Mouse (Mus musculus): ENCODE data around the gene Pfkm. TPM values are rescaled to one million over a fixed set of nuclear protein-coding genes. Genes with fewer than 3 reads are reported as not detected.

Gene Pfkm
- total and polyA plus RNA-seq, 2 experiments from 2014 or later, result 89.9 to 102 TPM

DNA sequence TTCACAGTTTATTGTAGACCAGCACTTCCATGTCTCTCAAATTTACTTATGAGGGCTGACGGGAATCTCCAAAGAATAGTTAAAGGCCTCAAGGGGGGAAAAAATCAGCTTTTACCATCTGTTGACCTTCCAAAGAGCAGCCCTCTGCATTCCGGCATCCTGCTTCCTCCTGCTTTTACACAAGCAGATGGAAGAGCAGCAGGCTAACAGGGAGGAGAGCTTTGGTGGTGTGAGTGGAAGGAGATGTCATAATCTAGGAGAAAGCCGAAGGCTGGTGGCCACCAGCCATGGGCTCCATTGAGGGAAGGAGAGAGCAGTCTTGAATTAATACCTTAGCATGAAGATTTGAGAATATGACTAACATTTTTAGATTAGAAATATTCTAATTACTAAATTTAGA is 56.0 kb downstream of the Pfkm start:
- no peak for ATAC-seq (ENCODE audit: low FRiP score)
- peaks cover 7% of the 10 kb centered on the region; the same call in 1 of the 2 replicates for H3K4me1 ChIP-seq (ENCODE audit: insufficient read depth, low read length)
- H3K4me2 ChIP-seq (ENCODE audit: low read depth, low read length, poor library complexity, severe bottlenecking), result no peak overlapping the region
- no peaks in the 10 kb centered on the region for H3K9me3 ChIP-seq (ENCODE audit: low read length)
- H3K4me3 ChIP-seq (ENCODE audit: low read depth, low read length), result no peak overlapping the region
- DNase-seq (ENCODE audit: low spot score), result no peak
- H3K27me3 ChIP-seq (ENCODE audit: insufficient read depth, low read length), result no peaks in the 10 kb centered on the region
- no peak for TF ChIP-seq CTCF (IDR thresholded peaks at IDR 0.05)
- no peak overlapping the region for H3K27ac ChIP-seq (ENCODE audit: low read depth, low read length)
- no peaks in the 10 kb centered on the region for H3K36me3 ChIP-seq (ENCODE audit: insufficient read depth, low read length)
- no peak overlapping the region for H3K9ac ChIP-seq (replicated peaks; ENCODE audit: low read length, poor library complexity, severe bottlenecking)
- WGBS, result 84% methylated on average over 3 of the region's 3 CpGs

DNA sequence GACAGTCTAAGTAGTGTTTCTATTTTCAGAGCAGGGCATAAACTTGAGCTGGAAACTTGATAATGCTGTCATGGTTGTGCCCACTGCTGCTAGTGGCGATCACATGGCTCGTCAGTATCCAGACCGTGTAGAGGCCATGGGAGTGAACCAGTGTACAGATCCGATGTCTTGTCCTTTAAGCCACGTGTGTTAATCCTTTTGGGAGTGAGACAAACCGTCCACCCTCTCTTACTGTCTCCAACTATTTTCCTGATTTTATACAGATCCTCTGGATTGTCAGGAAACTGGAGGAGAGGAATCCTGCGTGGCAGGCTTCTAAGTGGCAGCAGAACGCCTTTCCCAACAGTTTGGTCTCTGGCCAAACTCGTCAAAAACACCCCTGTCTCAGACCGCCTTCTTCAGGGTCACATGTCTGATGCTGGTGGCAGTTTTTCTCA is 56.8 kb downstream of the Pfkm start:
- no peak overlapping the region for H3K9ac ChIP-seq (replicated peaks; ENCODE audit: low read length, poor library complexity, severe bottlenecking)
- no peak for TF ChIP-seq CTCF (IDR thresholded peaks at IDR 0.05)
- no peak overlapping the region for H3K4me3 ChIP-seq (ENCODE audit: low read depth, low read length)
- no peaks in the 10 kb centered on the region for H3K9me3 ChIP-seq (ENCODE audit: low read length)
- H3K4me2 ChIP-seq (ENCODE audit: low read depth, low read length, poor library complexity, severe bottlenecking), result no peak overlapping the region
- ATAC-seq (ENCODE audit: low FRiP score) (no peak), DNase-seq (ENCODE audit: low spot score) (no peak)
- no peaks in the 10 kb centered on the region for H3K27me3 ChIP-seq (ENCODE audit: insufficient read depth, low read length)
- H3K36me3 ChIP-seq (ENCODE audit: insufficient read depth, low read length), result no peaks in the 10 kb centered on the region
- H3K4me1 ChIP-seq (ENCODE audit: insufficient read depth, low read length), result peaks cover 7% of the 10 kb centered on the region; the same call in 1 of the 2 replicates
- no peak overlapping the region for H3K27ac ChIP-seq (ENCODE audit: low read depth, low read length)
- WGBS, result 76% methylated on average over 10 of the region's 10 CpGs

DNA sequence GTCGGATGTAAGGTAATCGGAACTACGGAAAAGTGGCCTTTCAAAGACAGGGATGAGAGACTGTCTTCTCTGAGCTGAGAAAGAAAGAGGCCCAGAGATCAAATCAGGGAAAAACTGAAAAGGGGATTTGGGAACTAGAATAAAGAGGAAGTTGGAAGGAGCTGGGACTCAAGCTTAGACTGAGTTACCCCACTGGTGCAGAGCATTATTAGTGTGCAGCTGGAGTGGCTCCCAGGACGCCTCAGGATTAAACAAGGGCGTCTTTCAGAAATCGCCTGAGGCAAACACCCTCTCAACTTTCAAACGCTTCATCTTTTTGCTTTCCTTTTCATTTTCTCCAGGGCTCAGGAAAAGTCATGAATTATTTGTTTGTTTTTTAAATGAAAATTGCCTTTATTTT is 60.5 kb downstream of the Pfkm start:
- no peak overlapping the region for H3K4me3 ChIP-seq (ENCODE audit: low read depth, low read length)
- no peaks in the 10 kb centered on the region for H3K36me3 ChIP-seq (ENCODE audit: insufficient read depth, low read length)
- H3K27ac ChIP-seq (ENCODE audit: low read depth, low read length), result 0 out of 2 replicates have a peak overlapping the region, but pooled peaks have one; percentile 18
- H3K27me3 ChIP-seq (ENCODE audit: insufficient read depth, low read length), result no peaks in the 10 kb centered on the region
- H3K4me1 ChIP-seq (ENCODE audit: insufficient read depth, low read length), result no peaks in the 10 kb centered on the region
- ATAC-seq (ENCODE audit: low FRiP score) (no peak), DNase-seq (ENCODE audit: low spot score) (no peak)
- 51% methylated on average over 7 of the region's 7 CpGs for WGBS
- no peak overlapping the region for H3K9ac ChIP-seq (replicated peaks; ENCODE audit: low read length, poor library complexity, severe bottlenecking)
- H3K4me2 ChIP-seq (ENCODE audit: low read depth, low read length, poor library complexity, severe bottlenecking), result no peak overlapping the region
- TF ChIP-seq CTCF (IDR thresholded peaks at IDR 0.05), result no peak
- H3K9me3 ChIP-seq (ENCODE audit: low read length), result no peaks in the 10 kb centered on the region

GRCm38 (mm10) chr15:98153625-98154024 is 61.2 kb downstream of the Pfkm start:
- H3K4me3 ChIP-seq (ENCODE audit: low read depth, low read length), result no peak overlapping the region
- no peaks in the 10 kb centered on the region for H3K27me3 ChIP-seq (ENCODE audit: insufficient read depth, low read length)
- peak; percentile 72 for TF ChIP-seq CTCF (IDR thresholded peaks at IDR 0.05)
- WGBS, result 27% methylated on average over 3 of the region's 3 CpGs
- DNase-seq (ENCODE audit: low spot score) (peak; percentile 82), ATAC-seq (ENCODE audit: low FRiP score) (no peak)
- H3K4me1 ChIP-seq (ENCODE audit: insufficient read depth, low read length), result no peaks in the 10 kb centered on the region
- no peak overlapping the region for H3K4me2 ChIP-seq (ENCODE audit: low read depth, low read length, poor library complexity, severe bottlenecking)
- no peaks in the 10 kb centered on the region for H3K36me3 ChIP-seq (ENCODE audit: insufficient read depth, low read length)
- H3K27ac ChIP-seq (ENCODE audit: low read depth, low read length), result no peak overlapping the region
- no peaks in the 10 kb centered on the region for H3K9me3 ChIP-seq (ENCODE audit: low read length)
- H3K9ac ChIP-seq (replicated peaks; ENCODE audit: low read length, poor library complexity, severe bottlenecking), result no peak overlapping the region

DNA sequence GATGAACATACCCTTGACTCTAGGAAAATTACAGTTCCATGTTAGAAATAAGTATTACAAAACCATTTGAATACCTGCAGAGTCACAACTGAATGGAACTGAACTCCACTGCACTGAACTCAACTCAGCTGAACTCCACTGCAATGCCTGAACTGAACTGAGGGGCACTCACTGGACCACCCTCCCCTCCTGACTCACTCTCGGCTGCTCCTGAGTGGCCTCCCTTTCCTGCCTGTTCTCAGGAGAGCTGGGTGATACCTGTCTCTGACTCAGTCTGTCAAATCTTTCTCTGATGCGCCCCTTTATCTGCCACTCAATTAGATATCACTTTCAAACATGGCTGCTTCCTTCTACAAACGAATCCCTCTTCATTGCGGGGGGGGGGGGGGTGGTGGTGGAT is 61.8 kb downstream of the Pfkm start:
- WGBS, result 69% methylated on average over 3 of the region's 4 CpGs
- no peak overlapping the region for H3K27ac ChIP-seq (ENCODE audit: low read depth, low read length)

DNA sequence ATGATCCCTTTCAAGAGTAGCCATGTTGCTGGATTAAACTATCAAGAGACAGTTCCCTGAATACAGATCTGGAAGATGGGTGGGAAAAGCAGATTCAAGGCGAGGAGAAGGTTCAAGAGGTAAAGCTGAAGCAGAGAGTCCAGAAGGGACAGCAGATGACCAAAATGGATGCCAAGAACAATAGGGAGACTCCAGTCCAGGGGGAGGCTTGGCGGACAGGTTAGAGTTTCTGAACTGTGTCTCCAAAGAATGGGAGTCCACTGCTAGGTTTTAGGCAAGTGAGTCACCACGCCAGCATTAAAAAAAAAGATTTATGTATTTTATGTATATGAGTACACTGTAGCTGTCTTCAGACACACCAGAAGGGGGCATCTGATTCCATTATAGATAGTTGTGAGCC is 62.2 kb downstream of the Pfkm start:
- Histone ChIP-seq H3K4me3 (ENCODE audit: low read depth, low read length) (no peak overlapping the region), H3K36me3 (ENCODE audit: insufficient read depth, low read length) (no peaks in the 10 kb centered on the region), H3K27ac (ENCODE audit: low read depth, low read length) (no peak overlapping the region), H3K27me3 (ENCODE audit: insufficient read depth, low read length) (no peaks in the 10 kb centered on the region), H3K4me1 (ENCODE audit: insufficient read depth, low read length) (no peaks in the 10 kb centered on the region), H3K9me3 (ENCODE audit: low read length) (no peaks in the 10 kb centered on the region), H3K9ac (replicated peaks; ENCODE audit: low read length, poor library complexity, severe bottlenecking) (no peak overlapping the region), H3K4me2 (ENCODE audit: low read depth, low read length, poor library complexity, severe bottlenecking) (no peak overlapping the region)
- 77% methylated on average over 3 of the region's 3 CpGs for WGBS
- TF ChIP-seq CTCF (IDR thresholded peaks at IDR 0.05), result no peak
- DNase-seq (ENCODE audit: low spot score) (no peak), ATAC-seq (ENCODE audit: low FRiP score) (no peak)

More for the DNA sequence above, 61.8 kb downstream of the Pfkm start:
- H3K9ac ChIP-seq (replicated peaks; ENCODE audit: low read length, poor library complexity, severe bottlenecking), result no peak overlapping the region
- no peak overlapping the region for H3K4me3 ChIP-seq (ENCODE audit: low read depth, low read length)
- no peaks in the 10 kb centered on the region for H3K36me3 ChIP-seq (ENCODE audit: insufficient read depth, low read length)
- no peak for TF ChIP-seq CTCF (IDR thresholded peaks at IDR 0.05)
- no peaks in the 10 kb centered on the region for H3K4me1 ChIP-seq (ENCODE audit: insufficient read depth, low read length)
- no peaks in the 10 kb centered on the region for H3K9me3 ChIP-seq (ENCODE audit: low read length)
- DNase-seq (ENCODE audit: low spot score) (no peak), ATAC-seq (ENCODE audit: low FRiP score) (no peak)
- H3K27me3 ChIP-seq (ENCODE audit: insufficient read depth, low read length), result no peaks in the 10 kb centered on the region
- H3K4me2 ChIP-seq (ENCODE audit: low read depth, low read length, poor library complexity, severe bottlenecking), result no peak overlapping the region

Data from midbrain, postnatal 0 days (tissue).